ENCODE assay signal across 10 mouse cellular contexts in genomic region chr17:33865330-33866030, GRCm38 (mm10). TPM values are rescaled to one million over a fixed set of nuclear protein-coding genes. Genes with fewer than 3 reads are reported as not detected.
DNase-seq lines count a peak whose midpoint lies in the region; ATAC-seq and TF ChIP-seq lines count a peak whose summit lies in the region.
"Had no signal": no experiment of that assay in that cellular context is flagged by ENCODE, and none has a peak within 500 bp of the region (broad histone marks: within the 10 kb centered on the region; RNA-seq: fewer than 3 reads in every experiment).

No protein-coding gene starts in this region.

- 0 out of 2 replicates have a peak overlapping the region, but pooled peaks have one; percentile 21 for H3K9ac ChIP-seq in heart, embryonic 14.5 days (ENCODE audit: low read length)
- H3K9ac ChIP-seq: embryonic facial prominence, embryonic 15.5 days had no signal

- TF ChIP-seq CTCF in gastrocnemius, adult 2 months (IDR thresholded peaks at IDR 0.05), result peak; percentile 67
- peak; percentile 78 for TF ChIP-seq CTCF in left cerebral cortex, adult 2 months (IDR thresholded peaks at IDR 0.05)

- DNase-seq in gastrocnemius, adult 2 months, result peak; percentile 56
- no peak for DNase-seq in gastrocnemius, postnatal 4 days (ENCODE audit: low spot score in 2 of 2)
- DNase-seq in left cerebral cortex, adult 2 months (ENCODE audit: extremely low spot score in 1 of 2, low spot score in 2 of 2), result peak; percentile 78 to 79
- peak; percentile 23 to 47 for DNase-seq in monocyte, adult 2 months (ENCODE audit: low read depth in 1 of 2, low spot score in 2 of 2)
- DNase-seq in thymus, postnatal 14 days, result peak; percentile 68

- H3K27ac ChIP-seq in gastrocnemius, adult 2 months, result 0 out of 2 replicates have a peak overlapping the region, but pooled peaks have one; percentile 38
- H3K27ac ChIP-seq in brown adipose tissue, adult 24 weeks (replicated peaks; ENCODE audit: low read depth, low read length), result no peak overlapping the region
- H3K27ac ChIP-seq in heart, embryonic 14.5 days (replicated peaks in 1 of 2; ENCODE audit: control insufficient read depth in 1 of 2, insufficient read depth in 1 of 2, low read depth in 2 of 2, low read length in 2 of 2), result no peak overlapping the region
- no peak overlapping the region for H3K27ac ChIP-seq in left cerebral cortex, adult 2 months
- H3K27ac ChIP-seq: embryonic facial prominence, embryonic 15.5 days had no signal

- intact Hi-C loops in gastrocnemius, adult 2 months (cut with DNase I), result no loop called here
- intact Hi-C loops in left cerebral cortex, adult 2 months (cut with DNase I), result no loop called here

- 0 out of 2 replicates have a peak overlapping the region, but pooled peaks have one; percentile 18 for H3K4me2 ChIP-seq in heart, embryonic 14.5 days (ENCODE audit: low read length)
- H3K4me2 ChIP-seq: embryonic facial prominence, embryonic 15.5 days had no signal

- H3K36me3 ChIP-seq in heart, embryonic 14.5 days (ENCODE audit: control insufficient read depth, insufficient read depth, low read length), result no peaks in the 10 kb centered on the region
- H3K36me3 ChIP-seq: embryonic facial prominence, embryonic 15.5 days had no signal

- no peaks in the 10 kb centered on the region for H3K4me1 ChIP-seq in brown adipose tissue, adult 24 weeks (ENCODE audit: control insufficient read depth, insufficient read depth, insufficient read length, low read length)
- H3K4me1 ChIP-seq in heart, embryonic 14.5 days (ENCODE audit: control insufficient read depth in 2 of 2, insufficient read depth in 2 of 2, low read length in 2 of 2), result no peaks in the 10 kb centered on the region; a peak in 1 of 4 replicates
- H3K4me1 ChIP-seq: embryonic facial prominence, embryonic 15.5 days had no signal

- no peaks in the 10 kb centered on the region for H3K27me3 ChIP-seq in heart, embryonic 14.5 days (ENCODE audit: control insufficient read depth, insufficient read depth, low read length)
- H3K27me3 ChIP-seq: embryonic facial prominence, embryonic 15.5 days had no signal

- H3K9me3 ChIP-seq in heart, embryonic 14.5 days (ENCODE audit: control insufficient read depth, low read length), result no peaks in the 10 kb centered on the region
- H3K9me3 ChIP-seq: embryonic facial prominence, embryonic 15.5 days had no signal

- H3K4me3 ChIP-seq in gastrocnemius, adult 2 months, result peak overlapping the region; percentile 21; the same call in 1 of the 2 replicates
- 0 out of 2 replicates have a peak overlapping the region, but pooled peaks have one; percentile 27 for H3K4me3 ChIP-seq in brown adipose tissue, adult 24 weeks (ENCODE audit: insufficient read depth, low read depth, low read length)
- H3K4me3 ChIP-seq in heart, embryonic 14.5 days (ENCODE audit: control insufficient read depth in 1 of 2, insufficient read depth in 1 of 2, low read depth in 1 of 2, low read length in 2 of 2), result no peak overlapping the region
- no peak overlapping the region for H3K4me3 ChIP-seq in left cerebral cortex, adult 2 months
- H3K4me3 ChIP-seq: embryonic facial prominence, embryonic 15.5 days had no signal

- 21% methylated on average over 7 of the region's 9 CpGs for WGBS in heart, embryonic 14.5 days

- ATAC-seq in CD4-positive, CD25-positive, alpha-beta regulatory T cell, adult 4 months, result peak; percentile 97
- ATAC-seq in heart, embryonic 14.5 days (ENCODE audit: insufficient number of reproducible peaks, insufficient read depth, low FRiP score, low read depth), result no peak

RNA-seq across cellular contexts. Expression of gene Gm7029, which starts 8.2 kb away (rescaled TPM):
- total RNA-seq in gastrocnemius, adult 2 months (2021), result not detected
- total RNA-seq in gastrocnemius, postnatal 4 days (2021), result not detected
- not detected for polyA plus RNA-seq in CD4-positive, CD25-positive, alpha-beta regulatory T cell, adult 4 months (2017; shearing (Covaris generic))
- polyA plus RNA-seq in brown adipose tissue, adult 24 weeks (2012; ENCODE audit: insufficient read depth, insufficient read length, missing spikeins), result not detected in 2 replicates
- polyA plus RNA-seq in heart, embryonic 14.5 days (2014; fragmentation: Nextera tagmentation; extraction: Ambion mirVana), result not detected in 2 replicates
- not detected for total RNA-seq in left cerebral cortex, adult 2 months (2021)
- polyA plus RNA-seq: embryonic facial prominence, embryonic 15.5 days; stomach, embryonic 14.5 days had no signal

RNA-seq across cellular contexts. Expression of gene Cd320, which starts 22.6 kb away (rescaled TPM):
- total RNA-seq in gastrocnemius, adult 2 months (2021), result 10 to 100 TPM; 13.8 to 16.1 TPM
- 10 to 100 TPM; 14.1 to 16.5 TPM for total RNA-seq in gastrocnemius, postnatal 4 days (2021)
- polyA plus RNA-seq in CD4-positive, CD25-positive, alpha-beta regulatory T cell, adult 4 months (2017; shearing (Covaris generic)), result 10 to 100 TPM; 11.0 to 11.9 TPM
- 21.6 and 25.3 TPM in 2 replicates for polyA plus RNA-seq in brown adipose tissue, adult 24 weeks (2012; ENCODE audit: insufficient read depth, insufficient read length, missing spikeins)
- 43.5 and 49.2 TPM in 2 replicates for polyA plus RNA-seq in heart, embryonic 14.5 days (2014; fragmentation: Nextera tagmentation; extraction: Ambion mirVana)
- 10 to 100 TPM; 19.8 to 26.8 TPM for total RNA-seq in left cerebral cortex, adult 2 months (2021)

RNA-seq across cellular contexts. Expression of gene Kifc1, which starts 25.0 kb away (rescaled TPM):
- under 1 TPM; 0.23 to 0.33 TPM for total RNA-seq in gastrocnemius, adult 2 months (2021)
- 10 to 100 TPM; 16.5 to 18.9 TPM for total RNA-seq in gastrocnemius, postnatal 4 days (2021)
- 1 to 10 TPM; 1.3 to 4.7 TPM for polyA plus RNA-seq in CD4-positive, CD25-positive, alpha-beta regulatory T cell, adult 4 months (2017; shearing (Covaris generic))
- polyA plus RNA-seq in brown adipose tissue, adult 24 weeks (2012; ENCODE audit: insufficient read depth, insufficient read length, missing spikeins), result not detected in 2 replicates
- polyA plus RNA-seq in heart, embryonic 14.5 days (2014; fragmentation: Nextera tagmentation; extraction: Ambion mirVana), result 4.5 and 5.4 TPM in 2 replicates
- 1 to 10 TPM; 2.2 to 3.1 TPM for total RNA-seq in left cerebral cortex, adult 2 months (2021)

RNA-seq across cellular contexts. Expression of gene Platr17, which starts 39.5 kb away (rescaled TPM):
- not detected for total RNA-seq in gastrocnemius, adult 2 months (2021)
- total RNA-seq in gastrocnemius, postnatal 4 days (2021), result not detected
- polyA plus RNA-seq in CD4-positive, CD25-positive, alpha-beta regulatory T cell, adult 4 months (2017; shearing (Covaris generic)), result 1 to 10 TPM; 2.0 to 3.1 TPM
- polyA plus RNA-seq in brown adipose tissue, adult 24 weeks (2012; ENCODE audit: insufficient read depth, insufficient read length, missing spikeins), result not detected in 2 replicates
- polyA plus RNA-seq in heart, embryonic 14.5 days (2014; fragmentation: Nextera tagmentation; extraction: Ambion mirVana), result 0.26 and 0.35 TPM in 2 replicates
- total RNA-seq in left cerebral cortex, adult 2 months (2021), result not detected

RNA-seq across cellular contexts. Expression of gene Ndufa7, which starts 41.1 kb away (rescaled TPM):
- total RNA-seq in gastrocnemius, adult 2 months (2021), result 100 to 1,000 TPM; 351 to 407 TPM
- 100 to 1,000 TPM; 292 to 312 TPM for total RNA-seq in gastrocnemius, postnatal 4 days (2021)
- polyA plus RNA-seq in CD4-positive, CD25-positive, alpha-beta regulatory T cell, adult 4 months (2017; shearing (Covaris generic)), result 100 to 1,000 TPM; 377 to 404 TPM
- 1,002 and 1,055 TPM in 2 replicates for polyA plus RNA-seq in brown adipose tissue, adult 24 weeks (2012; ENCODE audit: insufficient read depth, insufficient read length, missing spikeins)
- 628 and 707 TPM in 2 replicates for polyA plus RNA-seq in heart, embryonic 14.5 days (2014; fragmentation: Nextera tagmentation; extraction: Ambion mirVana)
- 100 to 1,000 TPM; 190 to 211 TPM for total RNA-seq in left cerebral cortex, adult 2 months (2021)

Comparison
In these comparisons a context has a peak if more than half of its experiments do, and no peak if none do; other contexts are left out.
1. DNase-seq: peak in gastrocnemius, adult 2 months (single experiment), left cerebral cortex, adult 2 months (2 of 2), monocyte, adult 2 months (2 of 2) and thymus, postnatal 14 days (single experiment); none in gastrocnemius, postnatal 4 days (0 of 2).
2. RNA of gene Kifc1, which starts 25.0 kb away (total RNA-seq): 16.5 to 18.9 TPM in gastrocnemius, postnatal 4 days; 2.2 to 3.1 TPM in left cerebral cortex, adult 2 months and 0.23 to 0.33 TPM in gastrocnemius, adult 2 months; every median in the first group is over 4 times any median in the second.
3. H3K4me3 ChIP-seq: peak in gastrocnemius, adult 2 months (single experiment) and brown adipose tissue, adult 24 weeks (single experiment); none in heart, embryonic 14.5 days (0 of 2) and left cerebral cortex, adult 2 months (single experiment).